Mouse (Mus musculus) kidney, postnatal 14 days (tissue): ENCODE results near the gene Nvl.

Experiments used
- DNase-seq: peaks from one replicate; pipeline ENCODE4 v3.0.0; 2022; ENCODE audit warnings: mixed read lengths

The Nvl gene

DNA sequence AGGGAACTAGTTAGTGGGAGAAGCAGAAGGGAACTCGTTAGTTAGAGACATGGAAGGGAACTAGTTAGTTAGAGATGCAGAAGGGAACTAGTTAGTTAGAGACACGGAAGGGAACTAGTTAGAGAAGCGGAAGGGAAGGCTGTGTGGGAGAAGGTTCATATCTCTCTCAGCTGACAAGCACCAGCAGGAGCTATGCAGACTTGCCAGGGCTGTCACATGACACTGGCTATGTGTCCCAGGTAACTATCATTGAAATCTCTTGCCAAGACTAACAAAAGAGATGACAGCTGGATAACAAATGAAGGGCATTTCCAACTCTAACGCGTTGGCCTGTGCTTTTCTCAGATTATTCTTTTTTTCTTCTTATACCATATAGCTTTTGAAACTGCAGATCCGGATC lies 79.4 kb downstream of the Nvl start:
- DNase-seq, result no peak

DNA sequence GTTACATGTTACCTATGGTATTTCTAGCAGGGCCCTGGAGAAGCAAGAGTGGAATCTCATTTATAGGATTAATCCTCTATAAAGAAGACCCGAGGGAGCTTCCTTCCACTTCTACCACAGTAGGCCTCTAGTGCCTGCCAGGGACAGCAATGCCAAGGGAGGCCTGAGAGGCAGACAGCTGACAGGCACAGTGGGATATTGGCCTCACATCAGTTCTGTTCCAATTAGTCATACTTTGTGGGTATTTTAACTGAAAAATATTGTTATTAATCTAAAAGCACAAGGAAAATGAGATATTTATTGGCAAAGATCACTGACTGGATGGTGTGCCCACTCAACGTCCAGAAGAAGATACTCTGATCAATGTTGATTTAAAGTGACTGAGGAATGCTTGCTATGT lies 80.0 kb downstream of the Nvl start:
- DNase-seq, result no peak

- no peak for DNase-seq
These were observed 82.1 kb downstream of the Nvl start for GRCm38 (mm10) chr1:181061784-181062485.

DNA sequence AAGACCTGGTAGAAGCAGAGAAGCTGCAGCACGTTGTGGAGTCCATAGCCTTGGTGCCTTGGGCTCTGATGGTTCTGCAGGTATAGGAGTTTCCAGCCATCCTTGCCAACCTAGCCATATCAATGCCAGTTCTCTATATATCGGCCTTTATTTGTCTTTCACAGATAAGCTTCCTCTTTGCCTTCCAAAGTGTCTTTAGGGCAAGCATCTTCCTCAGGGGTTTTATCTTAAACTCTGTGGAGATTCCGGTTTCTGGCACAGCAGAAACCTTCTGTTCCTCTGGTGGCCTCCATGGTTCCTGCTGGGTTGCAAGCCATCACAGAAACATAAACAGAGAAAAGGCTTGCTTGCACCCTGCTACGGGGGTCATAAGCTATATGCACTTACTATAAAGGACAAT lies 91.1 kb downstream of the Nvl start:
- no peak for DNase-seq

DNA sequence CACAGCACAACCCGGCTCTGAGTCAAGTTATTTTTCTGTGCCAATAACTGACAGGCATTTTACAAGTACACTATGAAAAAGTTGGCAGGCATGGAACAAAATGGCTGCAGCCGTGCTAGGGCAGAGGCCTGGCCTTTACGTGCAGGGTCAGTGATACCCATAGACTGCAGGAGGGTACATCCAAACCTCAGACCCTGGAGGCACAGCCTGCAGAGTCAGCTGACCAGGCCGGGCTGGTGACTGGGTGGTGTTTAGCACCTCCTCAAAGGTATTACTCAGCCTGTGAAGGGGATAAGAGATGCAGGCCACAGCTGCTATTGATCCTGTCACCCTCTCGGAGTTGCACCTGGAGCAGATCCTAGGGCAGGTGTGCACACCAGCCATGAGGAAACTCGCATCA lies 93.1 kb downstream of the Nvl start, which contains the start of gene 9130409I23Rik:
TSS of gene 9130409I23Rik (plus strand) at position 301 of the 400 bp plus-strand sequence.
- DNase-seq, result no peak

DNA sequence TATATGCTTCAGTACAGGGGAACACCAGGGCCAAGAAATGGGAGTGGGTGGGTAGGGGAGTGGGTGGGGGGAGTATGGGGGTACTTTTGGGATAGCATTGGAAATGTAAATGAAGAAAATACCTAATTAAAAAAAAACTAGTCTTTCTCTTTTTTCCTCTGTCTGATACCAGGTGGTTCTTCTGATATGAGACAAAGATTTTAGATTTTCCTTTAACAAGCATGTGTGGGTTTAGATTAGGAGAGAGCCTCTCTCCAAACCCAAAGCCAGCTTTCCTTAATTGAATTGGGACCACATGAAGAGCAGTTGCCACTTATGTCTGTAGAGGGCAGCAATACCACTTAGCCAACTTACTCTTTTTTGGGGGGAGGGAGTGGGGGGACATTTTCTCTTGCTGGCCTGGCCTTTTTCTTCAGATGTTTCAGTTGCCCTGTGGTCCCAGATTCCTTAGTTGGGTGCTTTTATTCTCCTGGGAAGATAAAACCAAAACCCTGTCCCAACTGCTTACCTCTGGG lies 94.6 kb downstream of the Nvl start:
- DNase-seq, result no peak

- no peak for DNase-seq
These were observed 96.5 kb downstream of the Nvl start for GRCm38 (mm10) chr1:181047520-181047919.

DNA sequence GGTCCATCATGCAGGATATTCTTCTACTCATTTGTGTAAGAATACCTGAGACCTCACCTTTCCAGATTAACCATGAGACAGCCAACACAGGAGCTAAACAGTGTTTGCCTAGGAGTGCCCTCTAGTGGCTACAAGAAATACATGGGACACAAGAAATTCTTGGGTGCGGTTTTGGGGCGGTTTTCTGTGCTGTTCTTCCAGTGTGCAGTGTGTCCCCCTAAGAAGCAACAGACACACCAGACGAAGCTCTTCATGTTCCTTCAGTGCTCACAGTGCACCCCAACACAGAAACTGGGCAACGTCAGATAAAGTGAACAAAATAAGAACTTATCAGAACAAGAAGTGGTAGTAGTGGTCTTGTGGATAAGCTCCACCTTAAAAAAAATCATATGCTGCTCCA lies 104.4 kb downstream of the Nvl start:
- peak; percentile 38 for DNase-seq

DNA sequence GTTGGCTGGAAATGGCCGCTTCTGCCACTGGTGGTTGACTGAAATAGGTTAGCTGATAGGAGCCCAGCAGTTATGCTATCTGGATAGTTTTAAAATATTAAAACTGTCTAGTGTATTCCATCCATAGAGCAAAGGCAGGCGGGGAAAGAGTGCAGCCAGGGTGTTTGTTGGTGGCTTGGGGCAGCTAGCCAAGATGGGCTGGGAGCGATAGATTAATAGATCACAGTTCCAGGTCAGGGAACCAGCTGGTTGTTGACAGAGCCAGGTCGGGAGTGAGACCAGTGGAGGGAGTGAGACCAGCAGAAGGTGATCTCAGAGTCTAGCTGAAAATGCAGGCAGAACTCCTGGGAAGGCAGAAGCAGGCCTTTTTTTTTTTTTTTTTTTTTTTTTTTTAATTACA lies 106.4 kb downstream of the Nvl start:
- no peak for DNase-seq
